Mouse (Mus musculus) neural tube, embryonic 13.5 days (tissue): ENCODE results near the gene Eps8. TPM values are rescaled to one million over a fixed set of nuclear protein-coding genes. Genes with fewer than 3 reads are reported as not detected.

Source experiments
- ATAC-seq: fragments of 200-750 bp; cut with Nextera tagmentation; 2 replicates; pipeline ENCODE4 v1.8.0; 2017; ENCODE audit warnings: low read depth, mild to moderate bottlenecking, moderate TSS enrichment, moderate library complexity
- H3K27ac ChIP-seq: fragments of 300-500 bp; sonication (generic); replicated peaks from 2 replicates; pipeline ENCODE4 v1.5.1; 2015; ENCODE audit warnings: moderate library complexity, mild to moderate bottlenecking, inconsistent platforms
- H3K27me3 ChIP-seq: fragments of 300-500 bp; sonication (generic); 2 replicates; pipeline ENCODE4 v1.6.1; 2015; ENCODE audit warnings: mild to moderate bottlenecking, inconsistent platforms
- H3K36me3 ChIP-seq: fragments of 300-500 bp; sonication (generic); 2 replicates; pipeline ENCODE4 v1.6.1; 2015; ENCODE audit warnings: mild to moderate bottlenecking, inconsistent platforms
- H3K4me1 ChIP-seq: fragments of 300-500 bp; sonication (generic); replicated peaks from 2 replicates; pipeline ENCODE4 v1.6.1; 2015; ENCODE audit warnings: inconsistent platforms
- H3K4me2 ChIP-seq: fragments of 300-500 bp; sonication (generic); 2 replicates; pipeline ENCODE4 v1.6.1; 2015; ENCODE audit warnings: inconsistent platforms, mild to moderate bottlenecking, moderate library complexity
- H3K4me3 ChIP-seq: fragments of 300-500 bp; sonication (generic); 2 replicates; pipeline ENCODE4 v1.5.1; 2015; ENCODE audit warnings: mild to moderate bottlenecking, inconsistent platforms
- H3K9ac ChIP-seq: fragments of 300-500 bp; sonication (generic); 2 replicates; pipeline ENCODE4 v1.6.1; 2015; ENCODE audit warnings: moderate library complexity, mild to moderate bottlenecking, inconsistent platforms
- H3K9me3 ChIP-seq: fragments of 300-500 bp; sonication (generic); 2 replicates; pipeline ENCODE4 v1.6.1; 2016; ENCODE audit warnings: inconsistent platforms
- WGBS: fragments of 180-500 bp; shearing (Covaris S2); methylation state at CpG from one replicate; pipeline ENCODE4 v1.1.7; 2015; 5-methylcytosine and 5-hydroxymethylcytosine counted together
- polyA plus RNA-seq: library from polyadenylated mRNA; unstranded; fragments of >200 nt; fragmentation: Nextera tagmentation; extraction: Ambion mirVana; gene quantifications from 2 replicates; pipeline ENCODE4 v1.2.1, GENCODE M21; 2015

Gene Eps8
- polyA plus RNA-seq, 1 experiment from 2014 or later = 10.8 TPM

DNA sequence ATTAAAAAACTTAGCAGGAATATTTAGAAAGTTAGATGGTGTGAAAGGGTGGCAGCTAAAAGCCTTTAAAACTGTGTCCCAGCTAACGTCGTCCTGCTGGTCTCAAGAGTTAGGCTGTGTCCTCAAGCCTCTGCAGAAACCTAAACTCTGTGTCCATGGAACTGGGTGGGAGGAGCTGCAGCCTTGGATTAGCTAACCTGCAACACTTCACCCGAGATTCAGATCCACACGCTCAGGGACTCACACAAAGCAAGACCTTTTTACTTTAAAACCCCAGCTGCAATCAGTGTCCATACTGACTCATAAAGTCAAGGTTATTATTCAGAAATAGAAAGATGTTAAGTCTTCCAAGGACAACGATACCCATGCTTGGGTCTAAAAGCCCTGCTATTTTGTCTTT is 18.5 kb downstream of the Eps8 start:
- Histone ChIP-seq H3K4me1 (no peaks in the 10 kb centered on the region; the same call in 1 of the 2 replicates), H3K27me3 (no peaks in the 10 kb centered on the region), H3K9ac (no peak overlapping the region), H3K4me2 (no peak overlapping the region), H3K27ac (no peak overlapping the region), H3K4me3 (no peak overlapping the region), H3K36me3 (no peaks in the 10 kb centered on the region), H3K9me3 (no peaks in the 10 kb centered on the region)
- WGBS = 83% methylated on average over 5 of the region's 5 CpGs
- no peak for ATAC-seq

DNA sequence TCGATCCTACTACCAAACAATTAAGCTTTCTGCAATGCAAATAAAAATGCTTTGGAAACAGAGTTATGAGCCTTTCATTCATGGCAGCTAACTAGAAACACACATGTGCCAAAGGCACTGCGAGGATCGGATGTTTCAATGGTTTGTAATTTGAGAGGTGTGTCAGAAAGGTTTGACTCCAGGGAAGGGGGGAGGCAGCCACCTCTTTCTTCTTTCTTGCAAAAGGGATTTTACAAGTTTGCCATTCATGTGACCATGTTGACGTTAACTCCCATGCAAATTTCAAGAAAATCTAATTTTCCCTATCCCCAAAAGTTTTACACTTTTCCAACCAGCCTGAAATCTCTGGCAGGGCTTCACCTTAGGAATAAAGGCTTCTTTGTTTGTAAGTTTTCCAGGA is 21.1 kb downstream of the Eps8 start:
- no peak overlapping the region for H3K27ac ChIP-seq
- ATAC-seq = no peak
- peaks cover 6% of the 10 kb centered on the region for H3K4me1 ChIP-seq
- H3K4me2 ChIP-seq = no peak overlapping the region
- H3K27me3 ChIP-seq = no peaks in the 10 kb centered on the region
- no peaks in the 10 kb centered on the region for H3K9me3 ChIP-seq
- no peaks in the 10 kb centered on the region for H3K36me3 ChIP-seq
- no peak overlapping the region for H3K9ac ChIP-seq
- WGBS = 49% methylated on average over 4 of the region's 4 CpGs
- no peak overlapping the region for H3K4me3 ChIP-seq

DNA sequence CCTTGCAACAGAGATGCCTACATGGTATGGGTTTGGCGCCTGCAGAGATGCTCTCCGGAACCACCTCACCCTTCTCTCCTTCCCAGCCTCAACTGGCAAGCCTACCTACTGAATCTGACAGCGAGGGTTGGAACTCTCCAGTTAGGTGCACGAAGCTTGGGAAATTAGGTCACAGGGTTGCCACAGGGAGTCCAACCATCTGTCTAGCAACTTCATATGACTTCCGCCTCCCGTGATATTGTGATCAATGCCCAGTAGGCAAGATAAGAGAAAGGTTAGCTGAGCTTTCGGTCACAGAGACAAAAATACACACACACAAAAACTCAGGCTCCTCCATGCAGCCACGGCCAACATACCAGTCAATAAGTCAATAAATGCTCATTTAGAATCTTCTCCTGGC is 21.6 kb downstream of the Eps8 start:
- ATAC-seq = no peak
- Histone ChIP-seq H3K9me3 (no peaks in the 10 kb centered on the region), H3K36me3 (no peaks in the 10 kb centered on the region), H3K4me2 (no peak overlapping the region), H3K4me3 (no peak overlapping the region), H3K27ac (no peak overlapping the region), H3K9ac (no peak overlapping the region), H3K4me1 (peaks cover 6% of the 10 kb centered on the region), H3K27me3 (no peaks in the 10 kb centered on the region)
- WGBS = 89% methylated on average over 8 of the region's 8 CpGs

- WGBS = 90% methylated on average over 13 of the region's 13 CpGs
- Histone ChIP-seq H3K4me1 (peaks cover 6% of the 10 kb centered on the region), H3K27ac (no peak overlapping the region), H3K9ac (no peak overlapping the region), H3K27me3 (no peaks in the 10 kb centered on the region), H3K4me3 (no peak overlapping the region), H3K4me2 (no peak overlapping the region), H3K9me3 (no peaks in the 10 kb centered on the region), H3K36me3 (no peaks in the 10 kb centered on the region)
- ATAC-seq = no peak
Observed at GRCm38 (mm10) chr6:137630387-137630786, 24.3 kb downstream of the Eps8 start.

- H3K9ac ChIP-seq = no peak overlapping the region
Observed at GRCm38 (mm10) chr6:137629603-137630231, 25.0 kb downstream of the Eps8 start.

GRCm38 (mm10) chr6:137628715-137629114 is 26.0 kb downstream of the Eps8 start:
- peaks cover 6% of the 10 kb centered on the region for H3K4me1 ChIP-seq
- no peak overlapping the region for H3K27ac ChIP-seq
- H3K4me2 ChIP-seq = no peak overlapping the region
- no peak overlapping the region for H3K4me3 ChIP-seq
- WGBS = 89% methylated on average over 6 of the region's 6 CpGs
- no peaks in the 10 kb centered on the region for H3K9me3 ChIP-seq
- no peaks in the 10 kb centered on the region for H3K27me3 ChIP-seq
- no peak overlapping the region for H3K9ac ChIP-seq
- no peaks in the 10 kb centered on the region for H3K36me3 ChIP-seq
- ATAC-seq = no peak

More at GRCm38 (mm10) chr6:137629603-137630231, 25.0 kb downstream of the Eps8 start:
- 43% methylated on average over 13 of the region's 13 CpGs for WGBS
- Histone ChIP-seq H3K4me2 (no peak overlapping the region), H3K27me3 (no peaks in the 10 kb centered on the region), H3K36me3 (no peaks in the 10 kb centered on the region), H3K9me3 (no peaks in the 10 kb centered on the region), H3K4me1 (peaks cover 6% of the 10 kb centered on the region), H3K4me3 (no peak overlapping the region), H3K27ac (no peak overlapping the region)
- no peak for ATAC-seq

DNA sequence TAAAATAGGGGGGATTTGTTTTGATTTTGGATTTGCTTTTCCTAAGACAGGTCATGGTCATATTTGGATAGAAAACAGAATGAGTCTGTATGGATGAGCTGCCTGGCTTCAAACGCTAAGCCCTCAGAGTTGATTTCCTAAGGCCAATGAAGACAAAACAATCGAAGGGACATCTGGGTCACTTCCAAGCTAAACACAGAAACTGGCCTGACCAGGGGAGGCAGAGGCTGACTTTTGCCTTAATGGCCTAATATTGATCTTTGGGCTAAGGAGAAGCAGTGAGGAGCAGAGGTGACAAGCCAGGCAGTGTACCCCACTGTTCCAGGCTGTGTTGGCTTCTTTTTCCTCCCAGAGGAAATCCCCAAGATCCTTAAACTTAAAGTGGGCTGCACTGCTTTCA is 33.7 kb downstream of the Eps8 start:
- Histone ChIP-seq H3K9me3 (no peaks in the 10 kb centered on the region), H3K27me3 (no peaks in the 10 kb centered on the region), H3K27ac (no peak overlapping the region), H3K36me3 (no peaks in the 10 kb centered on the region), H3K9ac (no peak overlapping the region), H3K4me3 (no peak overlapping the region), H3K4me1 (no peaks in the 10 kb centered on the region), H3K4me2 (no peak overlapping the region)
- 82% methylated on average over 2 of the region's 2 CpGs for WGBS
- ATAC-seq = no peak

DNA sequence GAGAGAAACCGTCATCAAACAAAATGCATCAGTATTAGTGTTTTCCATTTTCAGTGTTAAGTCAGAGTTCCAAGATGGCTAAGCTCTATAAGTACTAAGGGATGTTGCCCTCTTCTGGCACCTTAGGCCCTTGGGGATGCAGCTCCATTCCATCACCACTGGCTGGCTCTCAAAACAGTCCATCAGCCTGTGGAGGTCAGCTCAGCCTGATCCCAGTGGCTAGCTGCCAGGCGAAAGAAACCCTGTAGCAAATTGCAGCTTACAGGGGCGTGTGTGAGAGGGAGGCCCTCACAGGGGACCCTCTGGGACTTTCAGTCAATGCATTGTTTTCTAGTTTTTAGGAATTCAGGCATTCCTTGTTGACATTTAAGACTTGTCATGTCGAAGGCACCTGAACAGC is 40.8 kb downstream of the Eps8 start:
- H3K4me1 ChIP-seq = 0 out of 2 replicates have a peak, but pooled peaks cover 5% of the 10 kb centered on the region
- H3K4me3 ChIP-seq = no peak overlapping the region
- no peak overlapping the region for H3K27ac ChIP-seq
- H3K9me3 ChIP-seq = no peaks in the 10 kb centered on the region
- H3K9ac ChIP-seq = no peak overlapping the region
- no peaks in the 10 kb centered on the region for H3K27me3 ChIP-seq
- no peaks in the 10 kb centered on the region for H3K36me3 ChIP-seq
- no peak for ATAC-seq
- H3K4me2 ChIP-seq = no peak overlapping the region
- 55% methylated on average over 4 of the region's 4 CpGs for WGBS

DNA sequence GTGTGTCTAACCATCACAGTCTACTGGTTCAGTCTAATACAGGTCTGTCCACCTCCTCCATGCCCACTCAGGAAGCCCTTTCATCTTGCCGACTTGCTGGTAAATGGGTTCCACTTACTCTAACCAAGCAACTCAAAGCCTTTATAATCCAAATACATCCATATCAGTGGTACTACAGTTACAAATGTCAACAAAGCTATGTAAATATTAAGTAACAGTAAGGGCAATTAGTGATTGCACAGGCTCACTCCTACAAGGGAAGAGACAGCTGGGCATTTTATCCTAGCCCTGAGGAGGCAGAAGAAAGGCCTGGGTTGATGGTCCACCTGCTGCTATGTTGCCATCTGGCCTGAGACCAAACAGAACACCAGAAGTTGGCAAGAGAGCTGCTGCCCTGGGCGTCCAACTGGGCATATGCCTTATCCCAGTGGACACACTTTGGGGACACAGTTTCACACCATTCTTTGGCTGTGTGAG is 42.6 kb downstream of the Eps8 start:
- WGBS = 71% methylated on average over 2 of the region's 2 CpGs
- H3K27ac ChIP-seq = no peak overlapping the region
- 0 out of 2 replicates have a peak, but pooled peaks cover 5% of the 10 kb centered on the region for H3K4me1 ChIP-seq
- H3K4me2 ChIP-seq = no peak overlapping the region
- no peak for ATAC-seq
- H3K36me3 ChIP-seq = no peaks in the 10 kb centered on the region
- H3K27me3 ChIP-seq = no peaks in the 10 kb centered on the region
- H3K9me3 ChIP-seq = no peaks in the 10 kb centered on the region
- no peak overlapping the region for H3K4me3 ChIP-seq
- no peak overlapping the region for H3K9ac ChIP-seq

- WGBS = 90% methylated on average over 17 of the region's 17 CpGs
- no peak overlapping the region for H3K27ac ChIP-seq
- H3K4me1 ChIP-seq = no peaks in the 10 kb centered on the region
- H3K4me3 ChIP-seq = no peak overlapping the region
- H3K27me3 ChIP-seq = no peaks in the 10 kb centered on the region
- H3K9ac ChIP-seq = no peak overlapping the region
- no peaks in the 10 kb centered on the region for H3K36me3 ChIP-seq
- H3K9me3 ChIP-seq = no peaks in the 10 kb centered on the region
- H3K4me2 ChIP-seq = no peak overlapping the region
- no peak for ATAC-seq
Observed at GRCm38 (mm10) chr6:137608160-137608930, 46.3 kb downstream of the Eps8 start.

- WGBS = 91% methylated on average over 7 of the region's 7 CpGs
- Histone ChIP-seq H3K4me3 (no peak overlapping the region), H3K27ac (no peak overlapping the region), H3K9me3 (no peaks in the 10 kb centered on the region), H3K4me1 (no peaks in the 10 kb centered on the region), H3K9ac (no peak overlapping the region), H3K36me3 (no peaks in the 10 kb centered on the region), H3K27me3 (no peaks in the 10 kb centered on the region), H3K4me2 (no peak overlapping the region)
- no peak for ATAC-seq
Observed at GRCm38 (mm10) chr6:137606541-137606940, 48.1 kb downstream of the Eps8 start.

DNA sequence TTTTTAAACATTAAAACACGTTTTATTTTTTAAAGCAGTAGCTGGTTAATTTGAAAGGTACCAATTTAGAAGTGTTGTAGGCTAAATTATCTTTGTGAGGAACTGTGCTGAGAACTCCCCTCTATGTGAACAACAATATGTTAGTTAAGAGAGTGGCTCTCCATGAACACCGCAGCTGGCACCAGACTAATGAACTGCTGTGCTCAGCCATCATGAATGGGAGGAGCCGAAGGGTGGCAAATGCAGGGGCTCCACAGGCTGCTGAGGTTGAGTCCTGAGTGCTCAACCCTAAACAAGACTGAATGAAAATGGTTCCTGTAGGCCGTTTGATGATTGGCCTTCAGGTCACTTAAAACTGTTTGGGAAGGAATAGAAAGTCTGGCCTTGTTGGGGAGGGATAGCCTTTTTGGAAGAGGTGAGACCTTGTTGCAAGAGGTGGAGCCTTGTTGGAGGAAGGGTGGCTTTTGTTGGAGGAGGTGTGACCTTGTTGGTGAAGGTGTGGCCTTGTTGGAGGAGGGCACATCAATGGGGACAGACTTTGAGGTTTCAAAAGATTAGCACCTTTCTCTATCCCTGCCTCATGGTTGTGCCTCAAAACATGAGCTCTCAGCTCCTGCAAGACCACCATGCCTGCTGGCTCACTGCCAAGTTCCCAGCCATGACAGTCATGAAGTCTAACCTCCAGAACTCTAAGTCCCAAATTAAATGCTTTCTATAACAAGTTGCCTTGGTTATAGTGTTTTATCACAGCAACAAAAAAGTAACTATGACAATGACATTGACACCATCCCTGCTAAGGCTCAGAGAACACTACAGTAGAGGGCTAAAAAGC is 50.0 kb downstream of the Eps8 start:
- no peak for ATAC-seq
- Histone ChIP-seq H3K36me3 (no peaks in the 10 kb centered on the region), H3K4me1 (no peaks in the 10 kb centered on the region), H3K27ac (no peak overlapping the region), H3K4me2 (no peak overlapping the region), H3K9ac (no peak overlapping the region), H3K9me3 (no peaks in the 10 kb centered on the region), H3K4me3 (no peak overlapping the region), H3K27me3 (no peaks in the 10 kb centered on the region)
- WGBS = 87% methylated on average over 4 of the region's 4 CpGs
